Mouse (Mus musculus) myocyte (in vitro differentiated cells): Measurements from ENCODE around the gene Daxx.

Experiments
- CEBPB ChIP-seq: IDR thresholded peaks from 2 replicates; pipeline ENCODE4 v1.6.1; 2011; ENCODE audit warnings: mild to moderate bottlenecking, moderate library complexity; ENCODE audit not compliant: poor library complexity, insufficient read depth, severe bottlenecking
- E2F4 ChIP-seq: IDR thresholded peaks from one replicate; pipeline ENCODE4 v1.6.1; 2011; ENCODE audit warnings: mild to moderate bottlenecking, control low read depth, moderate library complexity; ENCODE audit not compliant: insufficient read depth
- MAX ChIP-seq: IDR thresholded peaks from one replicate; pipeline ENCODE4 v1.6.1; 2011; ENCODE audit warnings: low read depth, mild to moderate bottlenecking, control low read depth
- MYOD1 ChIP-seq, 3 experiments: IDR thresholded peaks; one replicate each; pipeline ENCODE4 v1.6.1; 2011; ENCODE audit warnings: control low read depth in 2 of 3, low read depth in 2 of 3, mild to moderate bottlenecking in 2 of 3, moderate library complexity in 1 of 3; ENCODE audit not compliant: insufficient read length in 2 of 3, control insufficient read depth in 1 of 3
- MYOG ChIP-seq, 3 experiments: IDR thresholded peaks; one replicate each; pipeline ENCODE4 v1.6.1; 2011; ENCODE audit warnings: control low read depth in 2 of 3, low read depth in 2 of 3, mild to moderate bottlenecking in 2 of 3; ENCODE audit not compliant: insufficient read length in 2 of 3, control insufficient read depth in 1 of 3, insufficient read depth in 1 of 3
- POLR2A ChIP-seq: IDR thresholded peaks from one replicate; pipeline ENCODE4 v1.6.1; 2011; ENCODE audit warnings: low read depth, mild to moderate bottlenecking, control low read depth, moderate library complexity; ENCODE audit not compliant: insufficient read length
- POLR2AphosphoS2 ChIP-seq: IDR thresholded peaks from one replicate; pipeline ENCODE4 v1.6.1; 2011; ENCODE audit warnings: low read depth, control low read depth; ENCODE audit not compliant: insufficient read length
- TCF12 ChIP-seq: IDR thresholded peaks from one replicate; pipeline ENCODE4 v1.6.1; 2011; ENCODE audit warnings: mild to moderate bottlenecking, control low read depth; ENCODE audit not compliant: poor library complexity, insufficient read depth, severe bottlenecking
- TCF3 ChIP-seq: IDR thresholded peaks from one replicate; pipeline ENCODE4 v1.6.1; 2011; ENCODE audit warnings: low read depth, control low read depth; ENCODE audit not compliant: insufficient read length
- USF1 ChIP-seq: IDR thresholded peaks from one replicate; pipeline ENCODE4 v1.6.1; 2011; ENCODE audit warnings: low read depth, mild to moderate bottlenecking, control low read depth, moderate library complexity

DNA sequence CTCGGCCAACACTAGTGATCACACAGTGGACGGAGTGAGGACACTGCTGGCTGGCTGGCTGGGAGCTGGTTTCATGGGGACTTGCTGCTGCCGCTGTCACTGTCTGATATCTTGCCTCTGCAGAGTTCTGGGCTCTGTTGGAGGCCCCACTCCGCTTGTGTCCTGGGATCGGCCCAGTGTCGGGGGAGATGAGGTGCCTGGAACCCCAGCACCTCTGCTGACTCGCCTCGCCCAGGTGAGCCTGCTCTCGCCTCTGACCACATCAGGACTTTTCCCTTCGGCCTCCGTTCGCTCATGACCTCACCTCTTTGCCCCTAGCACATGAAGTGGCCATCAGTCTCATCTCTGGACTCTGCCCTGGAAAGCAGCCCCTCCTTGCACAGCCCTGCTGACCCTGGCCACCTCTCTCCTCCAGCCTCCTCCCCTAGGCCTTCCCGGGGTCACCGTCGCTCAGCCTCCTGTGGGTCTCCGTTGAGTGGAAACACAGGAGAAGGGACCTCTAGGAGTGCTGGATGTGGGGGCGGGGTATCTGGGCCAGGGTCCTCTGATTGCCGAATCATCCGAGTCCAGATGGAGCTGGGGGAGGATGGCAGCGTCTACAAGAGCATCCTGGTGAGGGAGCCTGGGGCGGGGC, 26.3 kb downstream of the Daxx start:
- TF ChIP-seq POLR2A = no peak
- no peak for TF ChIP-seq MAX
- no peak for TF ChIP-seq CEBPB
- no peak for TF ChIP-seq MYOG (IDR thresholded peaks at IDR 0.05; ENCODE audit: control insufficient read depth in 1 of 3, insufficient read depth in 1 of 3, insufficient read length in 2 of 3, low read depth in 2 of 3)
- no peak for TF ChIP-seq TCF12
- TF ChIP-seq USF1 = no peak
- TF ChIP-seq TCF3 = no peak
- TF ChIP-seq POLR2AphosphoS2 = no peak
- TF ChIP-seq MYOD1 (IDR thresholded peaks at IDR 0.05; ENCODE audit: control insufficient read depth in 1 of 3, insufficient read length in 2 of 3, low read depth in 2 of 3) = no peak
- TF ChIP-seq E2F4 = no peak
